In the genomic region with DNA sequence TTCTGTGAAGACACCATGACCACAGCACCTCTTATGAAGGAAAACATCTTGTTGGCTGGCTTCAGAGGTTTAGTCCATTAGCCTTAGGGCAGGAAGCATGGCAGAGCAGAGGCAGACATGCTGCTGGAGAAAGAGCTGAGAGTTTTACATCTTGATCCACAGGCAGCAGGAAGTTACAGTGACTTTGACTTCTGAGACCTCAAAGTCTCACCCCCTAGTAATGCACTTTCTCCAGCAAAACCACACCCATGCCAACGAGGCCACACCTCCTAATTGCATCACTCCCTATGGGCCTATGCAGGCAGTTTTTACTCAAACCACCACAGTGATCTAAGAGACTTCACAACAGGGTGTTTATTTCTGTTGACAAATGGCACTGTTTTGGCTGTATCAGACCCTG, we compare ENCODE assay signal across 8 mouse cellular contexts. TPM values are rescaled to one million over a fixed set of nuclear protein-coding genes. Genes with fewer than 3 reads are reported as not detected.
DNase-seq lines count a peak whose midpoint lies in the region; ATAC-seq and TF ChIP-seq lines count a peak whose summit lies in the region.

No protein-coding gene starts in this region.

- peaks cover 9% of the 10 kb centered on the region for H3K4me1 ChIP-seq in bone marrow, adult 2 months (ENCODE audit: control insufficient read depth, insufficient read depth, low read length)
- H3K4me1 ChIP-seq in liver, adult 2 months (ENCODE audit: control insufficient read depth, insufficient read depth, low read length), result no peaks in the 10 kb centered on the region; the same call in 1 of the 2 replicates
- H3K4me1 ChIP-seq in hindbrain, embryonic 12.5 days, result no peaks in the 10 kb centered on the region

- DNase-seq in gastrocnemius, postnatal 25 days, result peak; percentile 31
- DNase-seq in gastrocnemius, postnatal 4 days (ENCODE audit: low spot score in 2 of 2), result no peak
- DNase-seq in liver, adult 2 months (ENCODE audit: extremely low read depth, low read depth, low spot score), result peak; percentile 47
- peak; percentile 38 for DNase-seq in spleen, adult 12 weeks (ENCODE audit: low spot score)
- DNase-seq in right cerebral cortex, postnatal 14 days, result no peak
- no peak for DNase-seq in frontal cortex, postnatal 10 days (ENCODE audit: low spot score in 2 of 2)

- peak overlapping the region; percentile 23; the same call in 1 of the 2 replicates for H3K27ac ChIP-seq in bone marrow, adult 2 months (ENCODE audit: control insufficient read depth, insufficient read depth, low read depth, low read length, poor library complexity)
- no peak overlapping the region for H3K27ac ChIP-seq in liver, adult 2 months (replicated peaks; ENCODE audit: insufficient read depth, low read depth, low read length)
- H3K27ac ChIP-seq in hindbrain, embryonic 12.5 days, result no peak overlapping the region

- no peak overlapping the region for H3K4me2 ChIP-seq in hindbrain, embryonic 12.5 days (replicated peaks)

- H3K27me3 ChIP-seq in liver, adult 2 months (ENCODE audit: control insufficient read depth, insufficient read depth, low read length), result no peaks in the 10 kb centered on the region
- no peaks in the 10 kb centered on the region for H3K27me3 ChIP-seq in hindbrain, embryonic 12.5 days

- H3K36me3 ChIP-seq in liver, adult 2 months (ENCODE audit: control insufficient read depth, insufficient read depth, low read length), result peaks cover 2% of the 10 kb centered on the region; the same call in 1 of the 2 replicates
- peaks cover 9% of the 10 kb centered on the region; the same call in 1 of the 2 replicates for H3K36me3 ChIP-seq in hindbrain, embryonic 12.5 days

- no peaks in the 10 kb centered on the region for H3K9me3 ChIP-seq in hindbrain, embryonic 12.5 days (replicated peaks)

- no peak overlapping the region for H3K4me3 ChIP-seq in bone marrow, adult 2 months (replicated peaks; ENCODE audit: control insufficient read depth, low read depth, low read length)
- no peak overlapping the region for H3K4me3 ChIP-seq in liver, adult 2 months (ENCODE audit: insufficient read depth, low read depth, low read length)
- H3K4me3 ChIP-seq in hindbrain, embryonic 12.5 days, result no peak overlapping the region

- H3K79me2 ChIP-seq in liver, adult 2 months (ENCODE audit: control insufficient read depth, insufficient read depth, low read length), result peaks cover 6% of the 10 kb centered on the region

- TF ChIP-seq CTCF in bone marrow, adult 2 months (IDR thresholded peaks at IDR 0.05; ENCODE audit: control insufficient read depth, insufficient read depth, low read length), result no peak
- no peak for TF ChIP-seq CTCF in liver, adult 2 months (IDR thresholded peaks at IDR 0.05; ENCODE audit: low read depth, low read length)

- H3K9ac ChIP-seq in liver, adult 2 months (ENCODE audit: low read depth, low read length), result no peak overlapping the region
- H3K9ac ChIP-seq in hindbrain, embryonic 12.5 days, result no peak overlapping the region

- TF ChIP-seq POLR2A in bone marrow, adult 2 months (IDR thresholded peaks at IDR 0.05; ENCODE audit: borderline replicate concordance, control insufficient read depth, low read depth, low read length), result no peak
- TF ChIP-seq POLR2A in liver, adult 2 months (IDR thresholded peaks at IDR 0.05; ENCODE audit: extremely low read depth, insufficient read depth, low read length), result no peak

- ATAC-seq in hindbrain, embryonic 12.5 days (ENCODE audit: low FRiP score), result no peak

- 0% methylated on average over 1 of the region's 1 CpGs for WGBS in bone marrow, adult 2 months
- WGBS in liver, adult 2 months, result 46% methylated on average over 1 of the region's 1 CpGs
- WGBS in hindbrain, embryonic 12.5 days, result 75% methylated on average over 1 of the region's 1 CpGs

RNA-seq across cellular contexts. Expression of a gene that starts 53.1 kb away (rescaled TPM):
- total RNA-seq in gastrocnemius, postnatal 25 days (2021), result not detected
- total RNA-seq in gastrocnemius, postnatal 4 days (2021), result 10 to 100 TPM in 1 of 2 experiments, 1 to 10 TPM in 1; 4.0 to 31.8 TPM
- 18.0 and 44.4 TPM in 2 replicates for polyA plus RNA-seq in bone marrow, adult 2 months (2011; ENCODE audit: insufficient read depth, insufficient read length, low replicate concordance, missing spikeins)
- 4,768 and 8,294 TPM in 2 replicates for total RNA-seq in liver, adult 2 months (2014; rRNA removed)
- 7,598 and 8,406 TPM in 2 replicates for polyA plus RNA-seq in liver, adult 2 months (2012; rRNA removed)
- 1.7 and 1.8 TPM in 2 replicates for polyA plus RNA-seq in hindbrain, embryonic 12.5 days (2016; fragmentation: Nextera tagmentation; extraction: Ambion mirVana)

Comparison
In these comparisons a context has a peak if more than half of its experiments do, and no peak if none do; other contexts are left out.
1. DNase-seq: peak in gastrocnemius, postnatal 25 days (single experiment), liver, adult 2 months (single experiment) and spleen, adult 12 weeks (single experiment); none in gastrocnemius, postnatal 4 days (0 of 2), right cerebral cortex, postnatal 14 days (single experiment) and frontal cortex, postnatal 10 days (0 of 2).
2. RNA of a gene that starts 53.1 kb away (total RNA-seq): 4,768 to 8,294 TPM in liver, adult 2 months; 4.0 to 31.8 TPM in gastrocnemius, postnatal 4 days and not detected in gastrocnemius, postnatal 25 days; every median in the first group is over 100 times any median in the second.